Mouse (Mus musculus) G1E (cell line): ENCODE results near the gene Adam12. TPM values are rescaled to one million over a fixed set of nuclear protein-coding genes. Genes with fewer than 3 reads are reported as not detected.

Experiments
- ATAC-seq: 2 replicates; pipeline ENCODE4 v1.8.0; 2016; ENCODE audit warnings: mild to moderate bottlenecking; ENCODE audit not compliant: insufficient number of reproducible peaks, poor library complexity, low FRiP score, severe bottlenecking; ENCODE audit errors: extremely low read depth
- DNase-seq: peaks from one replicate; pipeline ENCODE4 v3.0.0; 2012; ENCODE audit warnings: low spot score
- H3K27me3 ChIP-seq: 2 replicates; pipeline ENCODE4 v1.6.1; 2012; ENCODE audit warnings: mild to moderate bottlenecking, low read length, inconsistent platforms; ENCODE audit not compliant: insufficient read depth
- H3K36me3 ChIP-seq: replicated peaks from 2 replicates; pipeline ENCODE3; 2012; ENCODE audit warnings: mild to moderate bottlenecking, inconsistent platforms
- H3K4me1 ChIP-seq: 2 replicates; pipeline ENCODE4 v1.6.1; 2012; ENCODE audit warnings: low read depth, low read length, inconsistent platforms, mixed read lengths; ENCODE audit not compliant: insufficient read depth
- H3K4me3 ChIP-seq: 2 replicates; pipeline ENCODE4 v1.5.1; 2012; ENCODE audit warnings: low read depth, mild to moderate bottlenecking, inconsistent platforms, low read length, moderate library complexity, mixed read lengths
- H3K9me3 ChIP-seq: replicated peaks from 2 replicates; pipeline ENCODE4 v1.6.1; 2012; ENCODE audit warnings: inconsistent platforms
- CTCF ChIP-seq: IDR thresholded peaks from 2 replicates; pipeline ENCODE4 v1.5.1; 2012; ENCODE audit warnings: low read depth, low read length, inconsistent platforms, mixed read lengths
- GATA1 ChIP-seq: IDR thresholded peaks from 2 replicates; pipeline ENCODE4 v1.6.1; 2012; ENCODE audit warnings: borderline replicate concordance, low read length, inconsistent platforms, mixed read lengths
- GATA2 ChIP-seq: IDR thresholded peaks from 2 replicates; pipeline ENCODE4 v1.6.1; 2012; ENCODE audit warnings: low read depth, low read length, inconsistent platforms, borderline replicate concordance
- POLR2AphosphoS5 ChIP-seq: IDR thresholded peaks from 2 replicates; pipeline ENCODE4 v1.6.1; 2012; ENCODE audit warnings: low read depth, low read length, inconsistent platforms; ENCODE audit not compliant: insufficient replicate concordance
- TAL1 ChIP-seq: conservative IDR thresholded peaks from 2 replicates; pipeline ENCODE4 v1.6.1; 2012; ENCODE audit warnings: low read depth, low read length, inconsistent platforms, mixed read lengths
- polyA plus RNA-seq: library from polyadenylated mRNA; stranded (reverse); fragments of >175 nt; gene quantifications from 2 replicates; pipeline ENCODE4 v1.2.3, GENCODE M21; 2012
- total RNA-seq, 2 experiments: library from RNA; stranded (forward) in 1 of 2; stranded (reverse) in 1 of 2; fragments of 200-1000 nt in 1 of 2; fragments of >200 nt in 1 of 2; fragmentation: Nextera tagmentation in 1 of 2; gene quantifications; 2 replicates each; pipeline ENCODE4 v1.2.3; 2014 to 2017

Adam12 gene
- total and polyA plus RNA-seq, 3 experiments, result 0.16 TPM; not detected in 2

DNA sequence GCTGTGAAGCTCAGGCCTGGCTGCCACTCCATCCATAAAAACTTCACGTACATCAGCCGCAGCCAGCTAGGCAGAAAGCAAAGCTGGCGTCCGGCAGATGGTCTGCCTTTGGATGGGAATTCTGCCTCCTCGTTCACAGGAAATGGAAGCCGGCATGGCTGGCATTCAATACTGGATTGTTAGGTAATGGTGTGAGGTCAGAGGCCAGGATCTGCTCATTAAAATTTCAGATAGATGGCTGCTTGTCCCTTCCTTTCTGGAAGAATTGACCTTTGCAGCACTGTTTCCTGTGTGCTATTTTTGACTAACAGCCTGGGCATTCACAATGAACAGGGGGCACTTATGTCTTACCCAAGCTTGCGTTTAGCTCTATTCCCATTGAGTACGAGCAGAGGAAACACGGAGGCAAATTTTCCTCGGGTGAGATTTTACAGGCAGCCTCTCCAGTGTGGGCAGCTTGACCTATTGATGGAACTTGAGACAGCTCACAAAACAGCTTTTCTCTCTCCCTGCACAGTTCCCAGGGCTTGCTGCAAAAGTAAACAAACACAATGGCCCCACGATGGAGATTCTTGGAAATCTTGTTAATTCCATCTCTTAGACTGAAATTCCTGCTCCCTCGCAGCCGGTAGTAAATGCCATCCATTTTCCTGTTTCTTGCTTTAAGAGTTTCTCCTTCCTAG, 4.0 kb downstream of the Adam12 start:
- ATAC-seq, result no peak
- DNase-seq, result no peak
- Histone ChIP-seq H3K4me3 (no peak overlapping the region), H3K4me1 (no peaks in the 10 kb centered on the region), H3K9me3 (peaks cover 78% of the 10 kb centered on the region), H3K36me3 (no peaks in the 10 kb centered on the region), H3K27me3 (no peaks in the 10 kb centered on the region)
- TF ChIP-seq CTCF (no peak), GATA1 (no peak), TAL1 (no peak), POLR2AphosphoS5 (no peak), GATA2 (no peak)

DNA sequence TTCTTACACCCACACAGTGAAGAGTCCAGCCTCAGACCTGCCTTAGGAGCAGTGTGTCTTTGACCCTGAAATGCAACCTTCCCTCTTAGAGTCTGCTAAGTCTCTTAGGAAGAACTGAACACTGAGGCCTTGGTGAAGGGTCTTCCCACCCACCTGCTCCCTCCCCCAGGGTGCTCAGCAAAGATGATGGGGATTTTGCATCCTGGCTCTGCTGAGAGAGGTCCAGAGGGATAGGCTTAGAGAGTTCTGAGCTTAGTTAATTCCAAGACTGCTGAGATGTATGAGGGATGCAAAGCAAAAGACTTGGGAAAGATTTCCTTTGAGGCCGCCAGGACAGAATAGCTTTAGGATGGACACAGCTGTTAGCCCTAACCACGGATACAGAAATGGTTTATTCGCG, 4.8 kb downstream of the Adam12 start:
- Histone ChIP-seq H3K36me3 (no peaks in the 10 kb centered on the region), H3K4me3 (no peak overlapping the region), H3K27me3 (no peaks in the 10 kb centered on the region), H3K9me3 (peaks cover 81% of the 10 kb centered on the region), H3K4me1 (no peaks in the 10 kb centered on the region)
- no peak for TF ChIP-seq TAL1
- TF ChIP-seq CTCF, result no peak
- no peak for TF ChIP-seq GATA2
- TF ChIP-seq GATA1, result no peak
- no peak for TF ChIP-seq POLR2AphosphoS5
- DNase-seq (no peak), ATAC-seq (no peak)

DNA sequence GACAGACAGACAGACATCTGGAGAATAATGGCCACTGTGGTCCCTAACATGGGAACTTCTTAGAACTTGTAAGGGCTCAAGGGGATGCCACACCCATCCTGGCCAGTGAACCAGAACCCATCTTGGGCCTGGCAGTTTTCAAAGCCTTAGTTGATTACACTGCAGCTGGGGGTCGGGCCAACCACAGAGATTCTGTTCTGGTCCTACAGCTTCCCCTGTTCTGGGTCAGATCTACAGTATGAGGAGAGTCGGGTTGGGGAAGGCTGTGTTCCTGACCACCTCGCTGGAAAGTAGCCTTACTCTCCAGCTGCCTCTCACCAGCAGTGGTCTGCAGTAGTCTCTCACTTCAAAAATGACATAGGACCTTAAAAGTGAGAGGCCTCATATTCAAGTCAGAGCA, 5.7 kb downstream of the Adam12 start:
- Histone ChIP-seq H3K36me3 (no peaks in the 10 kb centered on the region), H3K9me3 (peaks cover 77% of the 10 kb centered on the region), H3K4me1 (no peaks in the 10 kb centered on the region), H3K4me3 (no peak overlapping the region), H3K27me3 (no peaks in the 10 kb centered on the region)
- DNase-seq (no peak), ATAC-seq (no peak)
- TF ChIP-seq CTCF (no peak), GATA1 (no peak), TAL1 (no peak), GATA2 (no peak), POLR2AphosphoS5 (no peak)

DNA sequence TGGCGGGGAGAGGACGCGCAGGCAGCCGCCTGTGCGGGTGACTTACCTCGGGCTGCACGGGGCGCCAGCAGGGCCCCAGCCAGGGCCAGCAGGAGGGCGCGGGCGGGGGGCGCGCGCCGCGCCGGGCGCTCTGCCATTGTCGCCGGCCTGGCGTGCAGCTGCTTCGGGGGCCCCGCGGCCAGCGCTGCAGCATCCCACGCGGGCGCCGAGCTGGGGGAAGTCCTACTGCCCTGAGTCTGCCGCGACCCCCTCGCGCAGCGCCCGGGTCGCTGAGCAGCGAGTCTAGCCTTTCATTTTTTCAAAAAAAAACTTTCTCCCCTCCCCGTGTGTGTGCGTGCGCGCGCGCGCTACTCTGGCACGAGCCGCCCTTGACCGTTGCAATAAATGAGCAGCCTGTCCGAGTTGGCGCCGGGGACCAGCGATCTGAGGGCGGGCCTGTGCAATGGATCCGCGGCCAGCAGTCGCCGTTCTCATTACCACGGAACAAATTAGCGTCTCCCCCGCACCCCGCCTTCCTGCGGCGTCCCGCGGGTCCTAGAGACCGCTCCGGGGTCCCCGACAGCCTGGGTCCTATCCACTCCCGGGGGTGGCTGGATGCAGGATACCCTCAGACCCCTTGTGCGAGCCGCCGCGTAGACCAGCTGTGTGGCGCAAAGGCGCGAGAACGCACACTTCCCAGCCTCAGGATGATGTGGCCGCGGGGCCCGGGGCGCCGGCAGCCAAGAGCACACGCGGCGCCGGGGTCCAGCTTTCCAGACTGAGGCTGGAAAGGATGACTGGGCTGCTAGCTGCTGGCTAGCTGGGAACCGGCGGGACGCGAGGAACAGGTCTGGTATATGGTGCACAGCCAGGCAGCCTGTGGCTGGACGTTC, 7.0 kb downstream of the Adam12 start:
- TF ChIP-seq GATA2, result no peak
- TF ChIP-seq POLR2AphosphoS5, result no peak
- TF ChIP-seq CTCF, result no peak
- TF ChIP-seq GATA1, result no peak
- no peak for TF ChIP-seq TAL1
- Histone ChIP-seq H3K36me3 (no peaks in the 10 kb centered on the region), H3K27me3 (no peaks in the 10 kb centered on the region), H3K4me1 (no peaks in the 10 kb centered on the region), H3K4me3 (no peak overlapping the region; the same call in 1 of the 2 replicates), H3K9me3 (peaks cover 76% of the 10 kb centered on the region)
- no peak for DNase-seq
- no peak for ATAC-seq

DNA sequence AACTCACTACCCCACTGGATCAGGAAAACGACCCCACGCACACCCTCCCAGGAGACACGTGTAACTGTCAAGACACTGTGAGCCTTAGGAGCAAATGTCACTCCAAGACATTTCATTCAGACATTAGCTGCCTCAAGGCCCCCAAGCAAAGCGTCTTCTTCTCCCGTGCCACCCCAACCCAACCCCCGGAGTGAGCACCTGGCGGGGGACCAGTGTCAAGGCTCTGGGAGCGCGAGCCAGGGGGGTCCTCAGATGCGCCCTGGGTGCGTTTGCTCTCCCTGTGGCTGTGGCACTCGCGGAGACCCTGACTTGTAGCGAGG, 7.6 kb downstream of the Adam12 start:
- ATAC-seq (no peak), DNase-seq (no peak)
- no peaks in the 10 kb centered on the region for H3K36me3 ChIP-seq
- no peaks in the 10 kb centered on the region for H3K27me3 ChIP-seq
- peaks cover 74% of the 10 kb centered on the region for H3K9me3 ChIP-seq
- H3K4me1 ChIP-seq, result no peaks in the 10 kb centered on the region
- TF ChIP-seq POLR2AphosphoS5 (no peak), GATA1 (no peak), CTCF (no peak), GATA2 (no peak), TAL1 (no peak)
- H3K4me3 ChIP-seq, result no peak overlapping the region; the same call in 1 of the 2 replicates

DNA sequence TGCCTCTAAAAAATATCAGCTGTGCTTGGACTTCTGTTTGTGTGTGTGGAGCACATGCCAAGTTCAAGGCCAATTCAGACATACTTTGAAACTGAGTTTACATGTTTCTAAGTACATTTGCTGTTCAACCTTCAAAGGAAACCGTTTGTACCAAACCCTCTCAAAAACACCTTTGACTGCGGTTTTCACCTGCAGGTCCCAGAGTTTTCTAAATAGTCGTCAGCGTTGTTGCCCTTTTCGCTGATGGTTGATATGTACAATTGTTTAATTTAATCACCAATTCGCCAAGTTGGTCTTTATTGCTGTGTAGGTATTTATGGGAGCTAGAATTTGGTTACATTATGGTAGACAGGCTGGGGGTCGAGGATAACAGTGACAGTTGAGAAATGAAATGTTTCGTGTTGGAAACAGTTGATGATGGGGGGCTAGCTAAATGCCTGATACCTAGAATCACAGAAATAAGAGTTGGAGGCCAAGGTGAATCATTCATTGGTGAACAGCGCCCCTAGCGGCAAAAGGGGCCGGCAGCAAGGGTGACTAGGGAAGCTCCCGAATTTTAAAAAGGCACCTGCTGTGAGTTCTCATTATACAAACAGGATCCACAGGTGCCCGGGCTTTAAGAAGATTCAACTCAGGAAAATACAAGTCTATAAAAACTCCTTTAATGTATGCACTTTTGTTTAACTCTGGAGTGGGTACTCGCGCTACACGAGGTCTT, 8.3 kb downstream of the Adam12 start:
- Histone ChIP-seq H3K4me3 (no peak overlapping the region), H3K27me3 (no peaks in the 10 kb centered on the region), H3K4me1 (no peaks in the 10 kb centered on the region), H3K36me3 (no peaks in the 10 kb centered on the region), H3K9me3 (peaks cover 76% of the 10 kb centered on the region)
- ATAC-seq (no peak), DNase-seq (no peak)
- TF ChIP-seq CTCF (no peak), TAL1 (no peak), GATA1 (no peak), POLR2AphosphoS5 (no peak), GATA2 (no peak)
